ENCODE assay signal across 12 mouse cellular contexts in the genomic region with DNA sequence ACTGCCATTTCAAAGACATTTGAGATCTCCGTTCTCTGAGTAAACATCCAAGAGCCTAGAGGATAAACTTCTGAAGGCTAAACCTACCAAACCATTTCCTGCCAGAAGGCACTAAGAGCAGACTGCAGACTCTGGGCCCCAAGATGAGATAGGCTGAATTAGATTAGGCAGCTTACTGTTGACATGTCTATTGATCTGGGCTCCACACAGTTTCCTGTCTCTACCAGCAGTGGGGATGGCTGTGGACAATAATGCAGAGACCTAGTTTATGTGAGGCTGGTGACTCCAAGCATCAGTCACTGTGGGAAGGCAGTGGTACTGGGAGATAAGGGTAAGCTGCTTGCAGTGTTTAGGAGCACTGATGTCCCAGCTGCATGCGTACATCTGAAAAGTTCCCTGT.
DNase-seq lines count a peak whose midpoint lies in the region; ATAC-seq lines count a peak whose summit lies in the region.
"Had no signal": no experiment of that assay in that cellular context is flagged by ENCODE, and none has a peak within 500 bp of the region (broad histone marks: within the 10 kb centered on the region; RNA-seq: fewer than 3 reads in every experiment).

No protein-coding gene starts in this region.

- peaks cover 6 to 19% of the 10 kb centered on the region in 2 experiments for H3K4me1 ChIP-seq in heart, embryonic 14.5 days (ENCODE audit: control insufficient read depth in 2 of 2, insufficient read depth in 2 of 2, low read length in 2 of 2)
- peaks cover 19% of the 10 kb centered on the region; the same call in 1 of the 2 replicates for H3K4me1 ChIP-seq in embryonic facial prominence, embryonic 13.5 days
- H3K4me1 ChIP-seq in lung, embryonic 15.5 days, result peaks cover 16% of the 10 kb centered on the region; the same call in 1 of the 2 replicates
- no peaks in the 10 kb centered on the region for H3K4me1 ChIP-seq in hindbrain, embryonic 16.5 days (ENCODE audit: control insufficient read depth, insufficient read depth, low read depth, low read length)

- no peak overlapping the region; a peak in 1 of 4 replicates for H3K27ac ChIP-seq in heart, embryonic 14.5 days (replicated peaks in 1 of 2; ENCODE audit: control insufficient read depth in 1 of 2, insufficient read depth in 1 of 2, low read depth in 2 of 2, low read length in 2 of 2)
- 0 out of 2 replicates have a peak overlapping the region, but pooled peaks have one; percentile 22 for H3K27ac ChIP-seq in embryonic facial prominence, embryonic 13.5 days
- H3K27ac ChIP-seq in lung, embryonic 15.5 days, result peak overlapping the region; percentile 33; the same call in 1 of the 2 replicates
- H3K27ac ChIP-seq in hindbrain, embryonic 16.5 days (ENCODE audit: low read depth, low read length), result no peak overlapping the region
- H3K27ac ChIP-seq: forebrain, embryonic 12.5 days; hindbrain, embryonic 12.5 days; midbrain, embryonic 15.5 days had no signal

- no peak overlapping the region for H3K4me3 ChIP-seq in heart, embryonic 14.5 days (ENCODE audit: control insufficient read depth in 1 of 2, insufficient read depth in 1 of 2, low read depth in 1 of 2, low read length in 2 of 2)
- no peak overlapping the region for H3K4me3 ChIP-seq in embryonic facial prominence, embryonic 13.5 days
- no peak overlapping the region for H3K4me3 ChIP-seq in lung, embryonic 15.5 days
- H3K4me3 ChIP-seq in hindbrain, embryonic 16.5 days (ENCODE audit: low read length), result no peak overlapping the region
- H3K4me3 ChIP-seq: forebrain, embryonic 12.5 days; hindbrain, embryonic 12.5 days; midbrain, embryonic 15.5 days had no signal

- no peak overlapping the region for H3K9ac ChIP-seq in heart, embryonic 14.5 days (ENCODE audit: low read length)
- H3K9ac ChIP-seq in embryonic facial prominence, embryonic 13.5 days, result no peak overlapping the region
- H3K9ac ChIP-seq in lung, embryonic 15.5 days, result no peak overlapping the region
- no peak overlapping the region for H3K9ac ChIP-seq in hindbrain, embryonic 16.5 days (ENCODE audit: low read depth, low read length)
- H3K9ac ChIP-seq: forebrain, embryonic 12.5 days; hindbrain, embryonic 12.5 days; midbrain, embryonic 15.5 days had no signal

- DNase-seq in heart, postnatal 4 days, result no peak
- DNase-seq in thymus, postnatal 0 days (ENCODE audit: low spot score), result peak; percentile 73
- DNase-seq in urinary bladder, adult 2 months (ENCODE audit: low spot score), result no peak
- DNase-seq in cerebellum, postnatal 10 days, result no peak
- DNase-seq: cerebellum, adult 18-20 months had no signal

- no peak overlapping the region for H3K4me2 ChIP-seq in heart, embryonic 14.5 days (ENCODE audit: low read length)
- H3K4me2 ChIP-seq in embryonic facial prominence, embryonic 13.5 days, result no peak overlapping the region
- H3K4me2 ChIP-seq in lung, embryonic 15.5 days, result no peak overlapping the region
- H3K4me2 ChIP-seq in hindbrain, embryonic 16.5 days (ENCODE audit: low read length), result no peak overlapping the region
- H3K4me2 ChIP-seq: forebrain, embryonic 12.5 days; hindbrain, embryonic 12.5 days; midbrain, embryonic 15.5 days had no signal

- H3K36me3 ChIP-seq in heart, embryonic 14.5 days (ENCODE audit: control insufficient read depth, insufficient read depth, low read length), result no peaks in the 10 kb centered on the region
- no peaks in the 10 kb centered on the region for H3K36me3 ChIP-seq in embryonic facial prominence, embryonic 13.5 days
- no peaks in the 10 kb centered on the region for H3K36me3 ChIP-seq in lung, embryonic 15.5 days
- no peaks in the 10 kb centered on the region for H3K36me3 ChIP-seq in hindbrain, embryonic 16.5 days (ENCODE audit: control insufficient read depth, insufficient read depth, low read length)
- H3K36me3 ChIP-seq: forebrain, embryonic 12.5 days; hindbrain, embryonic 12.5 days; midbrain, embryonic 15.5 days had no signal

- no peaks in the 10 kb centered on the region for H3K27me3 ChIP-seq in heart, embryonic 14.5 days (ENCODE audit: control insufficient read depth, insufficient read depth, low read length)
- no peaks in the 10 kb centered on the region for H3K27me3 ChIP-seq in embryonic facial prominence, embryonic 13.5 days
- H3K27me3 ChIP-seq in lung, embryonic 15.5 days, result no peaks in the 10 kb centered on the region
- H3K27me3 ChIP-seq in hindbrain, embryonic 16.5 days (replicated peaks; ENCODE audit: control insufficient read depth, insufficient read depth, low read length), result no peaks in the 10 kb centered on the region
- H3K27me3 ChIP-seq: forebrain, embryonic 12.5 days; hindbrain, embryonic 12.5 days; midbrain, embryonic 15.5 days had no signal

- peak; percentile 72 for ATAC-seq in heart, embryonic 14.5 days (ENCODE audit: insufficient number of reproducible peaks, insufficient read depth, low FRiP score, low read depth)
- ATAC-seq in embryonic facial prominence, embryonic 13.5 days (ENCODE audit: insufficient number of reproducible peaks, insufficient read depth, low FRiP score, low TSS enrichment, low read depth), result no peak
- peak; percentile 19; the same call in 1 of the 2 replicates for ATAC-seq in lung, embryonic 15.5 days (ENCODE audit: borderline replicate concordance, extremely low read depth, low FRiP score, low TSS enrichment)
- no peak for ATAC-seq in hindbrain, embryonic 16.5 days
- ATAC-seq: midbrain, embryonic 15.5 days had no signal

- WGBS in heart, embryonic 14.5 days, result 34% methylated on average over 2 of the region's 2 CpGs
- 60% methylated on average over 2 of the region's 2 CpGs for WGBS in embryonic facial prominence, embryonic 13.5 days
- WGBS in lung, embryonic 15.5 days, result 48% methylated on average over 2 of the region's 2 CpGs
- 88% methylated on average over 2 of the region's 2 CpGs for WGBS in hindbrain, embryonic 16.5 days

- H3K9me3 ChIP-seq in heart, embryonic 14.5 days (ENCODE audit: control insufficient read depth, low read length), result no peaks in the 10 kb centered on the region
- no peaks in the 10 kb centered on the region for H3K9me3 ChIP-seq in embryonic facial prominence, embryonic 13.5 days
- no peaks in the 10 kb centered on the region for H3K9me3 ChIP-seq in lung, embryonic 15.5 days
- H3K9me3 ChIP-seq in hindbrain, embryonic 16.5 days (ENCODE audit: control insufficient read depth, low read length), result no peaks in the 10 kb centered on the region
- H3K9me3 ChIP-seq: forebrain, embryonic 12.5 days; hindbrain, embryonic 12.5 days; midbrain, embryonic 15.5 days had no signal

Comparison
In these comparisons a context has a peak if more than half of its experiments do, and no peak if none do; other contexts are left out.
1. ATAC-seq: peak in heart, embryonic 14.5 days (single experiment) and lung, embryonic 15.5 days (single experiment); none in embryonic facial prominence, embryonic 13.5 days (single experiment) and hindbrain, embryonic 16.5 days (single experiment).
2. H3K27ac ChIP-seq: peak in embryonic facial prominence, embryonic 13.5 days (single experiment) and lung, embryonic 15.5 days (single experiment); none in heart, embryonic 14.5 days (0 of 2) and hindbrain, embryonic 16.5 days (single experiment).